Mouse (Mus musculus) gonadal fat pad, adult 2 months (tissue): ENCODE data around the gene Cadm2. TPM values are rescaled to one million over a fixed set of nuclear protein-coding genes. Genes with fewer than 3 reads are reported as not detected.

Experiments
- DNase-seq: peaks from one replicate; pipeline ENCODE4 v3.0.0-alpha.2; 2012; ENCODE audit warnings: low read depth
- polyA plus RNA-seq: library from polyadenylated mRNA; depleted of rRNA; stranded (reverse); fragments of >200 nt; gene quantifications from 2 replicates; pipeline ENCODE4 v1.2.3, GENCODE M21; 2012

Gene Cadm2
- polyA plus RNA-seq, 1 experiment = 1.8 TPM

DNA sequence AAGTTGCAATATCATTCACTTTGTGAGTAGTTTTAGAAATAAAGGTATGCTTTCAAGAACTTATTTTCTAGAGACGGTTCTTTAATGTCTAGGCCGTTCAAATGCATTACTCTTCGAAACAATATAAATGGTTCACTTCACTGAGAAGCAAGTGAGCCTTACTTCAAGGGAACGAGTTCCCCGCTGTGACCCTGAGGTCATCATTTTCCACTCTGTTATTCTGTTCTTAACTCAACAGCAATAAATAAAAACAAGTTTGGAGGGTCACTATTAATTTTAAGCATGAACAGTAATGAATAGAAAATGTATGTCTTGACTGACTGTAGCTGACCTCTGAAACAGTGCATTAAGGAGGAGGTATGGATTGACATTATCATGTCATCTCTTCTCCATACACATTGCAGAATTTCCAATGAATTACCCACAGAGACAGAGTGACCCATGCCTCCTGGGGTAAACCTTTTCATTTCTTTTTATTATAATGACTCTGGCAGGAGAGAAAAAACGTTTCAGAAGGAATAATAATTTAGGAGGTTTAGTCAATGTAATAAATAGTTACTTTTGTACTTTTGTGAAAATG is 458.4 kb downstream of the Cadm2 start:
- no peak for DNase-seq

DNA sequence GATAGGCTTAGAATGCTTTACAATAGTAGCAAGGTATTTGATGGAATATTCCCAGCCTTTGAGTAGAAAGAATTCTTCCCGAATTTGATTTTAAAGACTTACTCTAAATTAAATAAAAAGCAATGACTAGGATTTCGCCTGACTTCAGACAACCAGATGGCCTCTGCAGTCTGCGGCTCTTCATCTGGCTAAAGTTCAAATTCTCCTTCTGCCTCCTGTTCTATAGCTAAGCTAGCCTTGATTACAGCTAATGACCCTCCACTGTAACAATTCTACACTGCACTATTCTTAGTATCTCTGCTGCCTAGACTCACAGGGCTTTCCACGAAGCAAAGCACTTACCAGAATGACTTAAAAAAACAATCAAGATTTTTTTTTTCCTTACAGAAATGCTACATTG is 495.9 kb downstream of the Cadm2 start:
- DNase-seq = no peak

DNA sequence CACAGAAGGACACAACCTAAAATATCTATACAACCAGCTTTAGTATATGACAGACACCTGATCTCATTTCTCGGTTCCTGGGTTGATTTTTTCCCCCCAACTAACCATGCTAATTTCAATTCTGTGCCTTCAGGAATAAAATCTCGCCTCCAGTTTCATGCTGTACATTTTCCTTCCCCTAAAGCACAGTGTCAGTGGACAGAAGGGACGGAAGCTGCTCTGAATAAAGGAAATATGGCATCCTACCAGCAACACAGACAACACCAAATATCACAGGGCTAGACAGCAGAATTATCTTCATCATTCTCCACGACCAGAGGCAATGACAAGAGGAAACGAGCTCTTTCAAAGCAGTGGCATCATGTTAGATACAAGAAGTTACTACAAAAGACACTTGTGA is 498.2 kb downstream of the Cadm2 start:
- no peak for DNase-seq

DNA sequence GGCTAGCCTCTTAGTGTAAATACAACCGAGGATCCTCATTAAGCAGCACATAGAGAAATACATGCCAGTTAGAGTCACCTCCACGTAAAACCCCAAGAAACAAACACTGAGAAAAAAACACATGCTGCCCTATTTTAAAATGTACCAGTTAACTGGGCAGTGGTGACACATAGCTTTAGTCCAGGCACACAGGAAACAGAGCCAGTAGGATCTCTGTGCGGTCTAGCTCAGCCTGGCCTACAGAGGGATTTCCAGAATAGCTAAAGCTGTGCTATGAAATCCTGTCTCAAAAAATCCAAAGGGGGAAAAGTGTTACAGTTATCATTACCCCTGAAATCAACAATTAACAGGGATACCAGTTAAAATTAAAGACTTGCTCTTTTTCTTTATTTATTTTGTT is 498.9 kb downstream of the Cadm2 start:
- DNase-seq = no peak

DNA sequence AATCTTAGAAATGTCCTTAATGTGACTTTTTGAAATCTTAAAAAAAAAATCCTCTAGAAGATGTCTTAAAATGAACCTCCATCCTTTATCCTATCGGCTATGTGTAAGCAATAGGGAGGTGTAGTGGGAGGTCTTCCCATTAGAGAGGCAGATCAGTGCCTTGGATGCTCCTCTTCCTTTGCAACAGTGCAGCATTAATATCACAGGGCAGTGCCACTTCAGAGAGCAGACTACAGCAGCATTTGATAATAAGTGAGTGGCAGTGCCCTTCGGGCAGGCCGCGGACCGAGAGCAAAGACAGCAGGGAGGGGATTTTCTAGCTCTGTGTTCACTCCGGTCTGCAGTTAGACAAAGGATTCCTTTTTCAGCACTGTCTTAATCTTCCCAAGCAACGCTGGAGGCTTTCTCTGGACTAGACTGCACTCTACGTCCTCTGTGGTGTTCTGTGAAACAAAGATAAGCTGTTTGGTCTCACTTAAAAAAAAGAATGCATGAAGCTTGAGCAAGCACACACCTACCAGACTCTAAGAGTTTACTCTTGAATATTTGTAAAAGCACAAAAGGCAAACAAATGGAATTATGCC is 514.1 kb downstream of the Cadm2 start:
- no peak for DNase-seq

DNA sequence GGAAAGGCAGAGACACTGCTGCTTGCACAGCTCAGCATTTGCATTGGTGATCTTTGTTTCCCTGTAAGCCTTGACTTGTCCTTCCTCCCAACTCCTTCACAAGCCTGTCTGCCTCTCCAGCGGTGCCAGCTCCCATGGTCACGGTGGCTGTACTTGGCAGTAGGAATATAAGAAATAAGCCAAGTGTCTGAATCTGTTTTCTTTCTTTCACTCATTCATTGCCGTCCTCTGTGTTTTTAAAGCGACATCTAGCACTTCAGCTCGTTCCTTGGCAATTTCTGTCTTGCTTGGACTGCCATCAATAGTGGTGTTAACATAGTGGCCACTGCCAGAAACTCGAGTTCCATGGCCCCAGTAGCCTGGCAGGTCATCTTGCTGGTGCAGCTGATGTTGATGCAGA is 524.0 kb downstream of the Cadm2 start:
- DNase-seq = no peak

DNA sequence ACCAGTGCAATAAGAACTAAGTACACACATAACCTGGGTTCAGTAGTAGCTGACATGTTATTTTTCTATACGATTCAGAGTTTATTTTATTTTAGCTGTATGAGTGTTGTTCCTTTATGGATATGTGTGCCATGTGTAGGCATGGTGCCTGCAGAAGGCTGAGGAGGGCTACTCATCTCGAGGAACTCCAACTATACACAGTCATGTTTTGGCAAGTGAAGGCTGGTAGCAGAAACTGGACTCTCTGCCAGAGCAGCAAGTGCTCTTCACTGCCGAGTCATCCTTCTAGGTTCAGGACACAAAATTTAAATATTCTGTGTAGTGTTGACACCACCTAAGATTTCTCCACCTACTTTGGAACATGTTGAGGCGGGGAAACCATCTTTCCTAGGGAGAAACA is 524.8 kb downstream of the Cadm2 start:
- DNase-seq = no peak

DNA sequence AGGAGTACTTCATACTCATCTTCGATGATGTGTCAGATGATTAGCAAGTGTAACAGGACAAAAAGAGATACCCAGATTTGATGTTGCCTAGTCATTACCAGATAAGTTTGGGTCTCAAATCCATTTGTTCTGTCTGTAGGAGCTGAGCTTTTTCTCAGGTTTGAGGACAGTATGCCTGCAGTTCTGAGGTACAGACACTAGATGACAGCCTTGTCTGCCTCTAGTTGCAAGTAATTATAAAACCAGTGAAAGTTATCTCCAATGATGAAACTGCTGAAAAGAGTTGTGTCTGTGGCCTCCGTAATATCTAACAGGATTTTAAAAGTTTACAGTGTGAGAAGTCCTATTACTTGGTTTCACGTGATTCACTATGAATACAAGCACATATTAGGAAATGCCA is 531.0 kb downstream of the Cadm2 start:
- no peak for DNase-seq

DNA sequence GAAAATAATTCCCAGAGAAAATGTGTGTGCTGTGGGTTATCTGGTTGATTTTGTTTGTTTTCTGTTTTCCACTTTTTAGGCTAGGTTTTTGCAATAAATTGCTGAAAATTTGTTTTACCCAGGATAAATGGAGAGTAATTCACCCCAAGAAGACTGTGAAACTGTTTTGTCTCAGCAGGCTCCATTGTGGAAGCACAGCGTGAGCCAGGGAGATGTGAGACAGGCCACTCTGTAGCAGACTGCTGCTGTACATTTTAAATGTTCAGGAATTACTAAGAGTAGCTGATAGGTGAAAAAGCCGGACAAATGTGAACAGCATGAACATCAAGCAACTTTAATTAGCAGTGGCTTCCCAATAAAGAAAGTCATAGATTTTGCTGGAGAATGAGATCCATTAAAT is 541.4 kb downstream of the Cadm2 start:
- no peak for DNase-seq

DNA sequence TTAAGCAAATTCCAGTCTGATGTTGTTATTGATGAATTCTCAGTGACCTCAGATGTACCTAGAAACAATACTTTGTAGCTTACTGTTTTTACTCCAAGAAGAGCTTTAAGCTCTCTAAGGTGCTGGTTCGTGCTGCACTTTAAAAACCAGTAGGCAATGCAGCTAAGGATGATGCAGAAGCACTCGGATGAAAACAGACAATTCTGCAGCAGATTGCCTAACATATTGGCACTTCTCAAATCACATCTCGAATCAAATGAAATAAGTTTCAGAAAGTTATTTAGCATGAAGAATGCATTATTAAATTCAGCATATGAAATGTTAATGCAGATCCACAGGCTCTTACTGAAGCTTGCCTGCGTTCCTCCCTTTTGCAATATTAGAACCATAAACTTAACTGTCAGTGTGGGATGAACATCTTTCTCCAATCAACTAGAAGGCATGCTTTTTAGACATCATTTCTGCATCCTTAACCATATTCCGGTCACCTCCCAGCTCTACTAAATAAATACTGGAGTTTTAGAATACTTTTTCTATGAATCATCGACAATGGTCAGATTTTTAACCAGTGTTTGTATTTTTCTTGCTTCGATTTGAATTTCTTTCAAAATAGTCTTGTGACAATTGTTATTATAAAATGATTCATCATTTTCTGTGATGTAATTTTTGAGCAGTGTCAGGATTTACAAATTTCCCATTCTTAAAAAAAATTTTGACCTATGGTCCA is 544.4 kb downstream of the Cadm2 start:
- DNase-seq = no peak

DNA sequence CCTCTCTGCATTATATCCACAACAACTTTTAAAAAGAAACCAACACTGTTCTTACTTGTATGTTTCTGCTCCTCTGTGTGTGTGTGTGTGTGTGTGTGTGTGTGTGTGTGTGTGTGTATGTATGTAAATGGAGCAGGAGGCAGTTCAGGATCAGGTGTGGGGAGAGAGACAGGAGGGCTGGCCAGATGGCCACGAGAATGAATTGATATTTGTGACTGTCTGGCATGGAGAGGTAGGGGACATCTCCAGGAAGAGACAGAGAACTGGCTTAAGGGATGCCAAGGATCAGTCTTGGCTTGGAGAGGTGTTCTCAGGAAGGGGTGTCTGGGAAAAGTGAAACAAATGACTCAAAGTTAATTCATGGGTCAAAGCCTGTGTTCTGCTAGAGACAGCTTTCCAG is 552.2 kb downstream of the Cadm2 start:
- no peak for DNase-seq

DNA sequence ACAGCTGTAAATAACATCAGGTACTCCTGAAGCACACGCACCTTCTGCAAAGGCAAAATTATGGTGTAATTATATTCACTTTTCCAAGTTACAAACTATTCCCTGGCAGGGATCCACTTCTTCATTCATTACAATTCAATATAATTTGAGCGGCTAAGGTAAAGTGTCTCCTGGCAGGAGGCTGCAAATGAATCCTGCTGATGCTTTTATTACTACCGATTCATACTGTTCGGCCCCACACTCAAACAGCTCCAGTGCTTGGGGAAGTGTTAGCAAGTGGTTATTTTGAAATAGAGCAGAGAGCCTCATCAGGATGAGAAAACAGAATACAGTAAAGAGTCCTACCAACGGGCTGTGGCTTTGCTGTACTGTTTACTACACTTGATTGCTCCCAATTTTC is 589.8 kb downstream of the Cadm2 start:
- no peak for DNase-seq

DNA sequence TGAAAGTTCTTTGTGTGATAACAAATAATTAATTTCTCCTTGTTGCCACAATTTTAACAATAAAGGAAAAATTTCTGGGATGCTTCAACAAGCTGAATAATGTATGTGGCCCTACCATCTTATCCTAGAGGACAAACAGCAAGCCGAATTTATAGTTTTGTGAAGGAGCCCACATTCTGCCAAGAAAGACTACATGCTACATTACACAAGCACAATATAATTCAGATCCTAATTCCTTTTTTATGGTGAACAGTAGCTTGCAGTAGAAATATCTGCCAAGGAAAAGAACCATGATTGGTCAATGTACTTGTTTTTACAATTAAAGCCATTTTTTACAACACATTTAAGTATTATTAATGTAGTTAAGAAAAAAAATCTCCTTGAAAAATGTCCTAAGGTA is 600.9 kb downstream of the Cadm2 start:
- no peak for DNase-seq

DNA sequence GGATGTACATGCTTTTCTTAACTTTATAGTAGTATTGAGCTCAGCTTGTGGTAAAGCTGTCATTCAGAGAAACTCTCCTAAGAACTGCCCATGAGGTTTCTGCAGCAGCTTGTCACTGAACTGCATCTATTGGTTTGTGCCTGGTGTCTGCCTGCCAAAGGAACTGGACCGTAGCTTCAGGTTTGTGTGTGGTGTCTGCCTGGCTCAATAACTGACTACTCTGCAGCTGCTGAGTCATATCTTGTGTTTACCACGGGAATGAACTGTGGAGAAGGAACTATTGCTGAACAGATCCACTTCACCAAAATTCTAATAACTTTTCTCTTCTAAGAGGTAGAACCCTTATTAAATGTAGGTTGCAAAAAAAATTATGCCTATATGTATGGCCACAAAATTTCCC is 603.0 kb downstream of the Cadm2 start:
- DNase-seq = no peak

DNA sequence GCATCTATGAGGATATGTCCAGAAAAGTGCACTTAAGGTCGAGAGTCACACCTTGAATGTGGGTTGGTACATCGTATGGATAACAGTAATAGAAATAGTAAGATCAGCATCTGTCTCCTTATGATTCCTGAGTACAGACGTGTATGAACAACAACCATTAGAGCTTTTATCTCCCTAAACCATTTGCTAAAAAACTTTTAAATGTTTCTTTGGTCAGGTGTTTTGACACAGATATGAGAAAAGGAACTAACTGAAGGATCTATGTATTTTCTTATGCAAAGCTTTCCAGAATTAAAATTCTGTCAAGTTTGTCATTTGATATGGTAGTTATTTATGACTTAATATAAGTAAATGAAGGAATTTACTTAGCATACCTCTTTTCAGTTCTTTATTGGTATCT is 617.5 kb downstream of the Cadm2 start:
- DNase-seq = no peak

DNA sequence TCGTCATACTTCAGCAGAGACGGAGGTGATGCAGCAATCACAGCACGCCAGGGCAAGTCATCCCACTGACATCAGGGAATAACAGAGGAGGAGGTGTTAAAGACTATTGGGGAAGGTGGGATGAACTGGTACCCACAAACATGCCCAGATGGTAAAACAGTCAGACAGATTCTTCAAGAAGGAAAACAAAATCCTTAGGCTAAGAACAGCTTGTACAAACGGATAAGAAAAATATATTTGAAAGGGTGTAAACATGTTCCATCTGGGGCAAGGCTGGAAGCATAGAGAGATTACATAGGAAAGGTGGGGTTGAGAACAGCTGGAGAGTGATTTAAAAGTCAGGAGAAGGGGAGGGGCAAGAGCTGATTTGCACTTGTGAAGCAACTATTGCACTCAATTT is 619.0 kb downstream of the Cadm2 start:
- DNase-seq = no peak

DNA sequence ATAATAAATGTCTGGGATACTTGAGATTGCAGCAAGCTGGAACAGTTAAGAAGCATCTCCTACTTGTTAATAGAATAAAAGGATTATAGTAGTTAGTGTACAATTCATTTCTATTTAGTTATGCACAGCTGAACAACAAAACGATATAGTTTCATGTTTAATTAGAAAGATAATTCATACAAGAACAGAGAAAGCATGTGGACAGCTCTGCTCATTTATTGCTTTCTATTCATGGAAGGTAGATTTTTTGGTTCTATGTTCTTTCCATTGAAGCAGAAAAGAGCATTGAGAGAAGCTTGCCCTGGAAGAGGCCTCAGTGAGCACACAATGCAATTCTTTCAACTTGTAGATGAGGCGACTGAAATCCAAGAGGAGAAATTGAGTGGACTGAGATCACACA is 623.2 kb downstream of the Cadm2 start:
- DNase-seq = no peak

DNA sequence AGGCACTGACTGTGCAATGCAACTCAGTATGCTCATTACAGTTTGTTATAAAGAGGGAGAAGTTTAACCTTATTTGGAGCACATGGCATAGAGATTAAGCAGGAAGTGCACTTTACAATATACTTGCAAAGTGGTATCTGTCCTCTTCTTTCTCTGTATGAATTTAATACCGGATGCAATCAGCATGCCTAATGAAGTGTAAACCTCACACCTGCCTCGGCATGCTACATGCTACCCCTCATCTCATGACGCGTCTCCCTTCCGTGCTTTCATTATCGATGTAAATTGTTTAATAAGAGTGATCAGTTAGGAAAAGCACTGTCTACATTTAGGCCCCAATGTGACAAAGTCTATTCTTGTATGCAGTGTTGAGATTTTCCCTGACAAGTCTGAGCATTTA is 633.0 kb downstream of the Cadm2 start:
- DNase-seq = no peak

DNA sequence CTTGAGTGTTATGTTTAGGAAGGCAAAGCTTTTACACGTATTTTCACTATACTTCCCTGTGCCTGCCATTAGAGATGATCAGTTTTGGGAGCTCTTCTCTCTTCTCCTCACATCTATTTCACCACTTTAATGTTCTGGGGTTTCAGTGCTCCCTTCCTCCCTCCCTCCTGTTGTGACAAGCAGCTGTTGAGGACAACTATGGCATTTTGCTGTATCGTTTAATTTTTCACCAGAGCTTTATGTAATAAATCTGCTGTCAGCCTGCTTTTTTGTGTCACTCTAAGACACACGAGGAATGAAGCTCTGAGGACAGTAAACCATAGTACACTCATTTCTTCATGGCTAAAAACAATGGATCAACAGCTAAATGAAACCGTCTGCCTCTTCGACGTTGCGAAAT is 633.8 kb downstream of the Cadm2 start:
- no peak for DNase-seq

DNA sequence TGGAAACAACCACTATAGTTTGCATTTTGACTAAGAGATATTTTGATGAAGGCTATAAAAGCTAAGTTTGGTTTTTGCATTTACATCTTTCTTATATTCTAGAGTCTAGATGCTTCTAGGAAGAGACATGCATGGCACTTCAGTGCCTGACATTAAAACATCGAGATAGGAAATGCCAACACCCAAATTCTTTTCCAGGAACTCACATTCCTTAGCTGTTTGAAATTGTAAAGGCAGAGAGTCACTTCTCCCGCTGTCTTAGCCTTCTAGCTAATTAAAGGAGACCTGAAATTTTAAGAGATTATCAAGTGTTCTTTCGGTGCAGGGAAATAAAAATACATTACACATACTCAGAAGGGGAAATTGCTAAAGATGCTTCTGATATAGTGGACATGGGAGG is 649.8 kb downstream of the Cadm2 start:
- DNase-seq = no peak

DNA sequence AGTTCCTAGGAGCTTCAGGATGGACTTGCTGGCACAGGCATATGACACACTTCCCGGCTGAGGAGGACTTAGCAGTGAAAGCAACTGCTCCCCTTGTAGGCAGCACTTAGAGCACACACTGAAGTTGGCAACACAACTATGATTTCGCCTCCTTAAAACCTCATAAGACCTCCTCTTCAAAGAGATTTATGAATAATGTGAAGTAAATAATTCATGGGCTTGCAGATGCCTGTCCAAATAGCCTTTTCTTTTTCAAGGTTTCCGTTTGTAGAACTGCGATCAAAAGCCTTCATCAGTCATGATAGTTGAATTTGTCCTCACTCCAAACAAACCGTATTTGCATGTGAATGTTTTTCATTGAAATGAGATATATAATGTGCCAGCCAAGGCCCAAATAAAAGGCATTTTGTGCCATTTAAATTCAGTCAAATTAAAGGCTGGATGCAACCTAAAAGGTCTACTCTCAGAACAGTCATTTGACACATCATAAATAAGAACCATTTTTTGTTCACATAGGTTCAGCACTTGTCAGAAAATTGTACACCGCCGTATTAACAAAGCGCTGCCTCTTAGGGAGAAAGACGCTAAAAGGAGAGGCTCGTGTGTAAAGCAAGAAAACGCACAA is 651.1 kb downstream of the Cadm2 start:
- no peak for DNase-seq

DNA sequence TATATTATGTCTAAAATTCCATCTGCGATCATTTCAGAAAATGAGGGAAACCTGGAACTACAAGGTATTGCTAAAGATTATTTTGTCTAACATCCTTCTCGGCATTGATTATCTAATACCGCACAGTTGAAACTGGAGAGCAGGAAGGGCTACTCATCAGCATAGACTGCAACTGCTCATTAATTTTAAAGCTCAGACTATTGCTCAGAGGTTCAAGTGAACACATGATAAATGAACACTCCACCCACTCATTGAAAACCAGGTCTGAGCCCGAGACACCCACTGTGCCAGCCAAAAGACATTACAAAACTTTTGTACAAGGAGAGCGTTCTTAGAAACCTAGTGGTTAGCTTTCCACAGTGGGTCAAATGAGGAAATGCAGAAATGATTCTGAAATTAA is 652.4 kb downstream of the Cadm2 start:
- DNase-seq = no peak

DNA sequence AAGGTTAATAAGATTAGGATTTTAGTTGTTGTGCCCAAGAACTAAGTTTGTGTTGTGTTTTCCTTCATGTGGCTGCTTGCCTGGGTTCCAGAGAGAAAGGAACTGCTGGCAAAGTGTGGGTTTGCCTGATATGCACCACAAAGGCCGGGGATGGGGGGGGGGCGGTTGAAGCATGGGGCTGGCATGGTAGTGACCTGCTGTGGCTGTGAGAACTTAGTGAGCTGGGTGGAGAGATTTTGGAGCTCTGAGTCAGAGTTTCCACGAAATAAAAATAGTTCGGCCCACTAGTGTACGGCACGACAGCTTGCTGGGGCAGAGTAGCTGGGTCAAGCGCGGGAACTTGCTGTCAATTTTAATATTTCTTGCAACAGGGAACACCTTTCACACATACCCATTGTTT is 653.0 kb downstream of the Cadm2 start:
- no peak for DNase-seq
